Mouse (Mus musculus): Measurements from ENCODE around the gene Map3k1. TPM values are rescaled to one million over a fixed set of nuclear protein-coding genes. Genes with fewer than 3 reads are reported as not detected.

Gene Map3k1
- polyA plus RNA-seq, 2 experiments, result 11.4 to 15.8 TPM

DNA sequence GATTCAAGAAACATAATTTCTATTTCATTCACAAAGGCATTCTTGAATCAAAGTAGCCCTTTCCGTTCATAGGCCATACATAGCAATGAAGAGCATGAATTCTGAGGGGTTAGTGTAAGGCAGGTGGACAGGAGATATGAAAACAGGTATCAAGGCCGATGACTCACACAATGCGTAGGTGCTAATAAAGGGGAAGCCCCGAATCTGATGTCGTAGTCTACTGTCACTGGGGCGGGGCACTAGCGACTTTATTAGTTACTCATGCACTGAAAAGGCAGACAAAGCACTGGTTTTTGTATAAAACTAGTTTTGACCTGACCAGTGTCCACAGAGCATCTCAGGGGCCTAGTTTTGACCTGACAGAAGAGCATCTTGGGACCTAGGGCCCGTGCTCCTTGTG lies 36.7 kb downstream of the Map3k1 start:
- 92% methylated on average over 8 of the region's 8 CpGs for WGBS
- no peak for ATAC-seq (ENCODE audit: low FRiP score, low read depth)
- DNase-seq (ENCODE audit: low spot score), result no peak
- Histone ChIP-seq H3K36me3 (ENCODE audit: control insufficient read depth, insufficient read depth, low read length) (peaks cover 65% of the 10 kb centered on the region), H3K4me3 (replicated peaks; ENCODE audit: low read length) (no peak overlapping the region), H3K4me1 (ENCODE audit: control insufficient read depth, insufficient read depth, low read length) (no peaks in the 10 kb centered on the region), H3K27me3 (ENCODE audit: control insufficient read depth, insufficient read depth, low read length) (no peaks in the 10 kb centered on the region), H3K4me2 (replicated peaks; ENCODE audit: low read depth, low read length, severe bottlenecking) (no peak overlapping the region), H3K9ac (ENCODE audit: low read depth, low read length, severe bottlenecking) (no peak overlapping the region), H3K27ac (replicated peaks; ENCODE audit: low read depth, low read length) (no peak overlapping the region), H3K9me3 (ENCODE audit: control insufficient read depth, low read length) (no peaks in the 10 kb centered on the region)
- no peak for TF ChIP-seq POLR2A (IDR thresholded peaks at IDR 0.05; ENCODE audit: borderline replicate concordance, extremely low read depth, insufficient read depth, insufficient read length)

- 63% methylated on average over 7 of the region's 7 CpGs for WGBS
- DNase-seq (ENCODE audit: low spot score), result no peak
- H3K9ac ChIP-seq (ENCODE audit: low read depth, low read length, severe bottlenecking), result no peak overlapping the region
- no peak overlapping the region for H3K27ac ChIP-seq (replicated peaks; ENCODE audit: low read depth, low read length)
- TF ChIP-seq POLR2A (IDR thresholded peaks at IDR 0.05; ENCODE audit: borderline replicate concordance, extremely low read depth, insufficient read depth, insufficient read length), result no peak
- no peak overlapping the region for H3K4me2 ChIP-seq (replicated peaks; ENCODE audit: low read depth, low read length, severe bottlenecking)
- H3K4me1 ChIP-seq (ENCODE audit: control insufficient read depth, insufficient read depth, low read length), result no peaks in the 10 kb centered on the region
- no peak for ATAC-seq (ENCODE audit: low FRiP score, low read depth)
- H3K4me3 ChIP-seq (replicated peaks; ENCODE audit: low read length), result no peak overlapping the region
- peaks cover 74% of the 10 kb centered on the region for H3K36me3 ChIP-seq (ENCODE audit: control insufficient read depth, insufficient read depth, low read length)
- H3K27me3 ChIP-seq (ENCODE audit: control insufficient read depth, insufficient read depth, low read length), result no peaks in the 10 kb centered on the region
- H3K9me3 ChIP-seq (ENCODE audit: control insufficient read depth, low read length), result no peaks in the 10 kb centered on the region
Measured at GRCm38 (mm10) chr13:111771232-111771631, 37.6 kb downstream of the Map3k1 start.

- no peak overlapping the region for H3K4me2 ChIP-seq (replicated peaks; ENCODE audit: low read depth, low read length, severe bottlenecking)
- no peak for TF ChIP-seq POLR2A (IDR thresholded peaks at IDR 0.05; ENCODE audit: borderline replicate concordance, extremely low read depth, insufficient read depth, insufficient read length)
- no peaks in the 10 kb centered on the region for H3K4me1 ChIP-seq (ENCODE audit: control insufficient read depth, insufficient read depth, low read length)
- no peak overlapping the region for H3K9ac ChIP-seq (ENCODE audit: low read depth, low read length, severe bottlenecking)
- peaks cover 76% of the 10 kb centered on the region for H3K36me3 ChIP-seq (ENCODE audit: control insufficient read depth, insufficient read depth, low read length)
- no peak for ATAC-seq (ENCODE audit: low FRiP score, low read depth)
- no peak overlapping the region for H3K27ac ChIP-seq (replicated peaks; ENCODE audit: low read depth, low read length)
- WGBS, result 93% methylated on average over 9 of the region's 9 CpGs
- no peak for DNase-seq (ENCODE audit: low spot score)
- no peak overlapping the region for H3K4me3 ChIP-seq (replicated peaks; ENCODE audit: low read length)
- H3K27me3 ChIP-seq (ENCODE audit: control insufficient read depth, insufficient read depth, low read length), result no peaks in the 10 kb centered on the region
- no peaks in the 10 kb centered on the region for H3K9me3 ChIP-seq (ENCODE audit: control insufficient read depth, low read length)
Measured at GRCm38 (mm10) chr13:111770776-111771175, 38.0 kb downstream of the Map3k1 start.

GRCm38 (mm10) chr13:111762526-111762925 lies 46.3 kb downstream of the Map3k1 start:
- Histone ChIP-seq H3K27ac (replicated peaks; ENCODE audit: low read depth, low read length) (no peak overlapping the region), H3K36me3 (ENCODE audit: control insufficient read depth, insufficient read depth, low read length) (peaks cover 83% of the 10 kb centered on the region), H3K9ac (ENCODE audit: low read depth, low read length, severe bottlenecking) (no peak overlapping the region), H3K4me2 (replicated peaks; ENCODE audit: low read depth, low read length, severe bottlenecking) (no peak overlapping the region), H3K27me3 (ENCODE audit: control insufficient read depth, insufficient read depth, low read length) (no peaks in the 10 kb centered on the region), H3K4me3 (replicated peaks; ENCODE audit: low read length) (no peak overlapping the region), H3K9me3 (ENCODE audit: control insufficient read depth, low read length) (no peaks in the 10 kb centered on the region), H3K4me1 (ENCODE audit: control insufficient read depth, insufficient read depth, low read length) (no peaks in the 10 kb centered on the region)
- ATAC-seq (ENCODE audit: low FRiP score, low read depth) (no peak), DNase-seq (ENCODE audit: low spot score) (no peak)
- 89% methylated on average over 12 of the region's 12 CpGs for WGBS
- TF ChIP-seq POLR2A (IDR thresholded peaks at IDR 0.05; ENCODE audit: borderline replicate concordance, extremely low read depth, insufficient read depth, insufficient read length), result no peak

- no peaks in the 10 kb centered on the region for H3K27me3 ChIP-seq (ENCODE audit: control insufficient read depth, insufficient read depth, low read length)
- no peak overlapping the region for H3K4me3 ChIP-seq (replicated peaks; ENCODE audit: low read length)
- H3K27ac ChIP-seq (replicated peaks; ENCODE audit: low read depth, low read length), result no peak overlapping the region
- H3K36me3 ChIP-seq (ENCODE audit: control insufficient read depth, insufficient read depth, low read length), result peaks cover 92% of the 10 kb centered on the region
- no peak overlapping the region for H3K9ac ChIP-seq (ENCODE audit: low read depth, low read length, severe bottlenecking)
- ATAC-seq (ENCODE audit: low FRiP score, low read depth), result no peak
- H3K4me1 ChIP-seq (ENCODE audit: control insufficient read depth, insufficient read depth, low read length), result no peaks in the 10 kb centered on the region
- H3K4me2 ChIP-seq (replicated peaks; ENCODE audit: low read depth, low read length, severe bottlenecking), result no peak overlapping the region
- 86% methylated on average over 6 of the region's 6 CpGs for whole genome bisulfite sequencing
- DNase-seq (ENCODE audit: low spot score), result no peak
- H3K9me3 ChIP-seq (ENCODE audit: control insufficient read depth, low read length), result no peaks in the 10 kb centered on the region
- no peak for TF ChIP-seq POLR2A (IDR thresholded peaks at IDR 0.05; ENCODE audit: borderline replicate concordance, extremely low read depth, insufficient read depth, insufficient read length)
Measured at GRCm38 (mm10) chr13:111756986-111757385, 51.8 kb downstream of the Map3k1 start.

DNA sequence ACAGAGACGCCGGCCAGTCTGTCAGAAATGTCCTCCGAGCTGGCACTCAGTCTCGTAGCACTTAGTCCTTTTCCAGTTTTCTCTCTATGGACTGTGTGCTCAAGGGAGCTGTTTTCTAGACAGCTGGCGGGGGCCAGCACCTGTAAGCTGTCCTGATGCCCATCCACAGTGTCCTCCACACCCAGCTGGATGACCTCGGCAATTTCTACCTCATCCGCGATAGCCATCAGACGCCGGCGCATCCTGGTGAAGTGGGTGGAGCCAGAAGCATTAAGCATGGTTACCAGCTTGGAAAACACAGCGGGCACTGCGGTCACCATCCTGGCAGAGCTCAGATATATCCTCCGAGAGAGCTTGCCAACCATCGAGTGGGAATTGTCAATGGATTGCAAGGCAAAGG lies 52.9 kb downstream of the Map3k1 start:
- Histone ChIP-seq H3K27ac (replicated peaks; ENCODE audit: low read depth, low read length) (no peak overlapping the region), H3K4me2 (replicated peaks; ENCODE audit: low read depth, low read length, severe bottlenecking) (no peak overlapping the region), H3K9ac (ENCODE audit: low read depth, low read length, severe bottlenecking) (no peak overlapping the region), H3K27me3 (ENCODE audit: control insufficient read depth, insufficient read depth, low read length) (no peaks in the 10 kb centered on the region), H3K4me1 (ENCODE audit: control insufficient read depth, insufficient read depth, low read length) (no peaks in the 10 kb centered on the region), H3K9me3 (ENCODE audit: control insufficient read depth, low read length) (no peaks in the 10 kb centered on the region), H3K4me3 (replicated peaks; ENCODE audit: low read length) (no peak overlapping the region), H3K36me3 (ENCODE audit: control insufficient read depth, insufficient read depth, low read length) (peaks cover 87% of the 10 kb centered on the region)
- ATAC-seq (ENCODE audit: low FRiP score, low read depth), result no peak
- TF ChIP-seq POLR2A (IDR thresholded peaks at IDR 0.05; ENCODE audit: borderline replicate concordance, extremely low read depth, insufficient read depth, insufficient read length), result no peak
- no peak for DNase-seq (ENCODE audit: low spot score)
- 97% methylated on average over 15 of the region's 15 CpGs for WGBS

All from limb, embryonic 14.5 days (tissue).